Mouse (Mus musculus) testis, adult 2 months (tissue): Measurements from ENCODE around the gene Mettl16.

ENCODE experiments used
- CTCF ChIP-seq: fragments of 200-500 bp; IDR thresholded peaks from 2 replicates; pipeline ENCODE4 v1.5.1; 2012; ENCODE audit warnings: low read depth, mild to moderate bottlenecking, inconsistent platforms, low read length, moderate library complexity; ENCODE audit not compliant: control insufficient read depth, insufficient read depth, insufficient replicate concordance
- POLR2A ChIP-seq: fragments of 200-500 bp; IDR thresholded peaks from 2 replicates; pipeline ENCODE4 v1.6.1; 2012; ENCODE audit warnings: low read depth, mild to moderate bottlenecking, inconsistent platforms, low read length, moderate library complexity; ENCODE audit not compliant: control insufficient read depth

DNA sequence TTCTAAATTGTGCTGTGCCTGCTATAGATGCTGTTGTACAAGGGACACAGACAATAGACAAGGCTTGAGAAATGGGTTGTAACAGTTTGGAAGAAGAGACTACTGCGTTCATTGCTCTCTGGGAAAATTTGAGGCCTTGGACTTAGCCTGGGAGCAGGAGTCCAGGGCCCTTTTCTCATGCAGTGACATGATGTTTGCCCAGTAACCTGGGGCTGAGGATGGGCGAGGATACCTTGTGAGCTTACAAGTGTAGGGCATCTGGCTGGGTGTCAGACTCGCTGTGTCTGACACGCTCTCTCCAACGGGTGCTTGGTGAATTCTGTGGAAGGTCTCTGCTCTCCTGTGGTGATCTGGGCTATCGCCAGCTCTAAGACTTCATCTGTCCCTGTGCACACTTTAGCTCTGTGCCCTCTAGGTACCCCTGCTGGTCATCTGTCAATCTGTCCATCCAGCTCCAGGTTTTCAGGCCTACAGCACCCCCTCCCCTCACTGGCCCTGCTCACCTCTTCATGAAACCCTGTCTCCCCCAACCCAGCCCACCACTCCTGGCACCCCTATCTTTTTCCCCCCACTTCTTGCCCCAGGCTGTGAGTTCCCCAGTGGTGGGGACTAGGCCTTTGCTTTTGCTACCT, 65.1 kb downstream of the Mettl16 start:
- TF ChIP-seq POLR2A: 0 out of 2 replicates have a peak, but pooled peaks have one; percentile 6
- TF ChIP-seq CTCF: no peak
